Mouse (Mus musculus): ENCODE results near the gene Cgrrf1.
A peak's percentile ranks its signal among the peaks of the same experiment; 100 is the strongest.
"Not testable (repeated sequence)": the region's sequence is repeated elsewhere in the genome, so short reads cannot be mapped to it uniquely, and the experiment has no call there.

Gene Cgrrf1

GRCm38 (mm10) chr14:46831837-46832333 lies at the start of gene Cgrrf1:
Gene Cgrrf1 (plus strand): TSS chr14:46832125.
- peak; percentile 93 for DNase-seq (ENCODE audit: low spot score in 2 of 2)

- no peak for DNase-seq (ENCODE audit: low spot score in 2 of 2)
Measured at GRCm38 (mm10) chr14:46782187-46782828, 49.6 kb upstream of the Cgrrf1 start.

- DNase-seq (ENCODE audit: low spot score in 2 of 2) = no peak
Measured at GRCm38 (mm10) chr14:46783327-46783926, 48.5 kb upstream of the Cgrrf1 start.

GRCm38 (mm10) chr14:46785247-46785646 lies 46.7 kb upstream of the Cgrrf1 start:
- no peak for DNase-seq (ENCODE audit: low spot score in 2 of 2)

- no peak for DNase-seq (ENCODE audit: low spot score in 2 of 2)
Measured at GRCm38 (mm10) chr14:46787454-46787786, 44.5 kb upstream of the Cgrrf1 start.

- DNase-seq (ENCODE audit: low spot score in 2 of 2) = peak; percentile 86 to 90
Measured at GRCm38 (mm10) chr14:46787787-46788504, 44.0 kb upstream of the Cgrrf1 start, which contains the start of gene Cnih1. Gene Cnih1 (minus strand): TSS chr14:46788411.

GRCm38 (mm10) chr14:46788505-46788901 lies 43.4 kb upstream of the Cgrrf1 start:
- no peak for DNase-seq (ENCODE audit: low spot score in 2 of 2)

GRCm38 (mm10) chr14:46790303-46790702 lies 41.6 kb upstream of the Cgrrf1 start:
- DNase-seq (ENCODE audit: low spot score in 2 of 2) = peak in 1 of 2 experiments; percentile 37

GRCm38 (mm10) chr14:46790723-46791122 lies 41.2 kb upstream of the Cgrrf1 start:
- DNase-seq (ENCODE audit: low spot score in 2 of 2) = no peak

GRCm38 (mm10) chr14:46794157-46794556 lies 37.8 kb upstream of the Cgrrf1 start:
- DNase-seq (ENCODE audit: low spot score in 2 of 2) = no peak

- peak in 1 of 2 experiments; percentile 47 for DNase-seq (ENCODE audit: low spot score in 2 of 2)
Measured at GRCm38 (mm10) chr14:46800684-46801345, 31.1 kb upstream of the Cgrrf1 start.

GRCm38 (mm10) chr14:46803259-46803658 lies 28.7 kb upstream of the Cgrrf1 start:
- DNase-seq (ENCODE audit: low spot score in 2 of 2) = no peak

GRCm38 (mm10) chr14:46803791-46804190 lies 28.1 kb upstream of the Cgrrf1 start:
- no peak for DNase-seq (ENCODE audit: low spot score in 2 of 2)

GRCm38 (mm10) chr14:46806186-46806585 lies 25.7 kb upstream of the Cgrrf1 start:
- DNase-seq (ENCODE audit: low spot score in 2 of 2) = no peak

GRCm38 (mm10) chr14:46807927-46808326 lies 24.0 kb upstream of the Cgrrf1 start:
- DNase-seq (ENCODE audit: low spot score in 2 of 2) = no peak

- DNase-seq (ENCODE audit: low spot score in 2 of 2) = no peak
Measured at GRCm38 (mm10) chr14:46815640-46816039, 16.3 kb upstream of the Cgrrf1 start.

GRCm38 (mm10) chr14:46816916-46817622 lies 14.9 kb upstream of the Cgrrf1 start:
- no peak for DNase-seq (ENCODE audit: low spot score in 2 of 2)

- DNase-seq (ENCODE audit: low spot score in 2 of 2) = no peak
Measured at GRCm38 (mm10) chr14:46818743-46819142, 13.2 kb upstream of the Cgrrf1 start.

- DNase-seq (ENCODE audit: low spot score in 2 of 2) = not testable (repeated sequence)
Measured at GRCm38 (mm10) chr14:46819961-46820360, 12.0 kb upstream of the Cgrrf1 start.

- no peak for DNase-seq (ENCODE audit: low spot score in 2 of 2)
Measured at GRCm38 (mm10) chr14:46821271-46821872, 10.6 kb upstream of the Cgrrf1 start.

Measured in spleen, postnatal 14 days (tissue).